Mouse (Mus musculus) adrenal gland, postnatal 25 days (tissue): ENCODE data around the gene Zfand2b. TPM values are rescaled to one million over a fixed set of nuclear protein-coding genes. Genes with fewer than 3 reads are reported as not detected.

ENCODE experiments used
- DNase-seq: peaks from one replicate; pipeline ENCODE4 v3.0.0; 2021; ENCODE audit warnings: mixed read lengths
- microRNA-seq, 2 experiments: library from miRNA; unstranded; fragments of <30 nt; microRNA quantifications; one replicate each; pipeline ENCODE4 v1.2.0; 2021
- total RNA-seq: library from RNA; stranded (reverse); gene quantifications from 2 replicates; pipeline ENCODE4 v1.2.3, GENCODE M21; 2021

The Zfand2b gene
- total RNA-seq, 1 experiment from 2014 or later, result 39.8 TPM

DNA sequence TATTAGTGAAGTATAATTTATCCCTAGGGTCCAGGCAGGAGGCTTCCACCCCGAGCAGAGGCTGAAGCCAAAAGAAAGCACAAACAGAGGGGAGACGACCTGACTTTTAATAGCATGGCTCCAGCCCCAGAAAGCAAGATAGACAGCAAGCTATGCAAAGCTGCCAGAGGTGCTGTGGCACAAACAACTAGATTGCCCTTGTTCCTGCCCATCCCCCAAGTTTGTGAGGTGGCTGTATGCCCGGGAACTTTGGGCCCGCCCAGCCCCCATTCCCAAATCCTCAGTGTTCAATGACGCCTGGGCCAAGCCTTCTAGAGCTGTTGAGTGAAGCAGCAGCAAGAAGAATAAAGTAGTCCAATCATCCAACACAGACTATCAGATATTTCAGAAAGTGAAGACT is 46.4 kb downstream of the Zfand2b start:
- DNase-seq, result peak; percentile 28

DNA sequence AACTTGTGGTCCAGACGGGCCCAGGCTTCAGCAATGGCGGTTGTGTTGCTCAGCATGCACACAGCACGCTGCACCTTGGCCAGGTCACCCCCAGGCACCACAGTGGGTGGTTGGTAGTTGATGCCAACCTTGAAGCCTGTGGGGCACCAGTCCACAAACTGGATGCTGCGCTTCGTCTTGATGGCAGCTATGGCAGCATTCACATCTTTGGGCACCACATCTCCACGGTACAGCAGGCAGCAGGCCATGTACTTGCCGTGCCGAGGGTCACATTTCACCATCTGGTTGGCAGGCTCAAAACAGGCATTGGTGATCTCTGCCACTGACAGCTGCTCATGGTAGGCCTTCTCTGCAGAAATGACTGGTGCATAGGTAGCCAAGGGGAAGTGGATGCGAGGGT is 47.3 kb downstream of the Zfand2b start:
- DNase-seq, result no peak

DNA sequence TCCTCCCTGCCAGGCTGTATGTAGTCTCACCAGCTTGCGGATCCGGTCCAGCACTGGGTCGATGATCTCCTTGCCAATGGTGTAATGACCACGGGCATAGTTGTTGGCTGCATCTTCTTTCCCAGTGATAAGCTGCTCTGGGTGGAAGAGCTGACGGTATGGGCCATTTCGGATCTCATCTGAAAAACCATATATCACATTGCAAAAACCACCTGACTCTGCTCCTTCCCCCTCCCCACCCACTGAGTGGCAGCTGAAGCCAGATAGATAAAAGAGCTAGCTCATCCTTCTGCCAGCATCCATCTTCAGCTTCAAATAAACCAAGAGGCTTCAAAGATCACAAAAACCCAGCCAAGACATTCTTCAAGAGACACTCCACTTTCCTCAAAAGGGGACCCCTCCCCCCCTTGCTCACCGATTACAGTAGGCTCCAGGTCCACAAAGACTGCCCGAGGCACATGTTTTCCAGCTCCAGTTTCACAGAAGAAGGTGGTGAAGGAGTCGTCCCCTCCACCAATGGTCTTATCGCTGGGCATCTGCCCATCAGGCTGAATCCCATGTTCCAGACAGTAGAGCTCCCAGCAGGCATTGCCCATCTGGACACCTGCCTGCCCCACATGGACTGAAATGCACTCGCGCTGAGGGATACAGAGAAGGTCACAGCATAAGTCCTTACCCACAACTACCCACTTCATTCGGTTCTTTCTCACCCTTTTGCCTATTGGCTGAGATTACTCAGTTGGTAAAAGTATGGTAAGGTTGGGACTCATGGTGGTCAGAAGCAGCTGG is 48.5 kb downstream of the Zfand2b start:
- DNase-seq, result no peak

DNA sequence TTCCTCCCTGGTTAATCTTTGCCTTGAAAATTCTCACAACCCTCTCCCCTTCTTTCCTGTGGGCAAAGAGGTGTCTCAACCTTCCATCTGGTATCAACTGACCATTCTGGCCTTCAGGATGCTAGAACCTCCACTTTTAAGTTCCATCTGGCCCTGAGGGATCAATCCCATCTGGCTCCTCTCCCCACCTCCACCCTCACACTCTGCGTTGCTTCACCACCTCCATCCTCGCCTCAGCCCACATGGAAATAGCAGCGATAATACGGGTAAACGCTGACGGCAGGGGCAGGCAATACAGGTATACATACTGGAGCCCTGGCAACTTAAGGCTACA is 49.4 kb downstream of the Zfand2b start:
- no peak for DNase-seq

DNA sequence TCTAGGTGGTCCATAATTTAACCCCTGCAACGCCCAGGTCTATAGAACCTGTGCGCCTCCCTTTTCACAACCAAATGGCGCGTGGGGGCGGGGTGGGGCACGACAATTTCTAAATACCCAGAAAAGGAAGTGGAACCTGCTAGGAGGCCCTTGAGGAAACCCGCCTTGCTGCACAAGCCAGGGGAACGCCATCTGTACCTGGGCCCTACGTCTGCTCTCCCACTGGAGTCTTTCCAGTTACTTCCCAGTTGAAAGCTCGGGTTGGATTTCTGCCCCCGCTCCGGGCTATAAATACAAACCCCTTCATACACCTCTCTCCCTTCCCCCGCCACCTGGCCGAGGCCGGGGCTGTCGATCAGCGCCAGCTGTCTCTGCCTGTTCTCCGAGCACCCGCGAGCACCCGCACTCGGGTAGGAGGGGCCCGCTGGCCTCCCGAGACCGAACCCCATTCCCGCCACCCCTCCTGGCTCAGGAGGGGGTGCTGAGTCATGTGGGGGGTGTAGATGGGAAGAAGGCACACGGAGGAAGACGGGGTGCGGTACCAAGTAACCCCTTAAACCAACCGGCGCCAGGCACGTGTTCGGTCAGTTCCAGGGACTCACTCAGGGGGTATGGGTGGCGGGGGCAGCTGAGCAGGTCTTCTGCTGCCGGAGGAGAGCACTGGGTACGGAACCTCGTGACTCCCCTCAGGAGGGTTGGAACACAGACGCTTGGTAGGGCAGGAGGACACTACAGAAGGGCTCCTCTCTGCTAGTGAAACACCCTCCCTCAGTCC is 50.0 kb downstream of the Zfand2b start:
- DNase-seq, result peak; percentile 52

DNA sequence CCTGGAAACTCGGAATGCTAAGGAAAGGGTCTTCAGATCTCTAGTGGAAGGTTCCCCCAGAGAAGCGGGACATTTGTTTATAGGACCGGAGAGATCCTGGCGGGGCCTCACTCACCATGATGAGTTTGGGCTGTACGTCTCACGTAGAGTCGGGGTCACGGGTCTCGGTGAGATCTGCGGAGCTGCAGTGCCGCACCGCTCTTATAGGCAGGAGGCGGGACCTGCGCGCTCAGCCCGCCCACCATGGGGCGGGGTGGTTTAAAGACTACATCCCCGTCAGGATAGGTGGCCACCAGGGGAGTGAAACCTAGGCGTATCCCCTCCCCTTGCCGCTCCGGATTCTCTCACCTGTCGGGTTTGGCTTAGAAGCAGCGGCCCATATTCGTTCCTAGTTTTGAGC is 50.6 kb downstream of the Zfand2b start:
- peak; percentile 86 for DNase-seq

DNA sequence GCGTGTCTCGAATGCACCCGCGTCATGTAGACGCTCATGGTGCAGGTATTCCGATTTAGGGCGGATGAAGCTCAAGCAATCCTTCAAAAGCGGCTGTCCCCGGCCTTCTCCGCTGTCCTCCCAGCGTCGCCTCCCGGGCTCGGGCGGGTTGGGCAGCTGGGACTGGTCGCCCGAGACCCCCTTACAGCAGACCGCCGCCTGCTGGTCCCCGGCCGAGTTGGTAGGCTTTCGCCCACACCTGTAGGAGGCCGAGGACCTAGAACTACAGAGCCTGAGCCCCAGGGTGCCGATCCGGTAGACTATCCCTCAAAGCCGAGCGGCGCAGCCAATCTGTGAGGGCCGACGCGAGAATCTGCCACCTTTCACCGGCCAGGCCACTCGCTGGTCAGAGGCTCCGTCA is 51.1 kb downstream of the Zfand2b start, which contains the start of gene Tuba4a:
Gene Tuba4a, minus strand, starts transcription at position 335 of the 400 bp plus-strand sequence.
- no peak for DNase-seq

Small RNA genes lying within 50 kb of the gene (microRNA-seq; reads per million reads assigned to microRNA genes)
- 0 reads per million in 2 experiments for gene Gm27943

Other genes starting within 250 kb of the Zfand2b start
- 0.06 TPM in 1 of 2 replicates, not detected in the other for gene Cfap65, start 233.0 kb upstream of the Zfand2b start, total RNA-seq
- gene Ihh, start 217.0 kb upstream of the Zfand2b start, total RNA-seq, result 0.24 TPM in 1 of 2 replicates, not detected in the other
- gene Nhej1, start 43.4 kb upstream of the Zfand2b start, total RNA-seq, result 6.1 and 7.2 TPM in 2 replicates
- gene Slc23a3, start 34.8 kb upstream of the Zfand2b start, total RNA-seq, result 0.58 and 1.0 TPM in 2 replicates
- gene Cnppd1, start 25.9 kb upstream of the Zfand2b start, total RNA-seq, result 41.2 and 48.9 TPM in 2 replicates
- gene Retreg2, start 25.9 kb upstream of the Zfand2b start, total RNA-seq, result 88.4 and 95.4 TPM in 2 replicates
- gene Abcb6, start 11.7 kb downstream of the Zfand2b start, total RNA-seq, result 29.9 and 33.1 TPM in 2 replicates
- gene Ankzf1, start 23.5 kb downstream of the Zfand2b start, total RNA-seq, result 23.5 and 26.4 TPM in 2 replicates
- gene Atg9a, start 23.6 kb downstream of the Zfand2b start, total RNA-seq, result 45.3 and 50.6 TPM in 2 replicates
- 24.2 and 28.7 TPM in 2 replicates for gene Glb1l, start 42.2 kb downstream of the Zfand2b start, total RNA-seq
- gene Stk16, start 42.2 kb downstream of the Zfand2b start, total RNA-seq, result 105 and 133 TPM in 2 replicates
- 16.3 and 35.1 TPM in 2 replicates for gene Tuba4a, start 51.2 kb downstream of the Zfand2b start, total RNA-seq
- gene A630095N17Rik, start 63.5 kb downstream of the Zfand2b start, total RNA-seq, result not detected in 2 replicates
- 67.3 and 85.6 TPM in 2 replicates for gene Dnajb2, start 67.8 kb downstream of the Zfand2b start, total RNA-seq
- 41.6 and 54.3 TPM in 2 replicates for gene Ptprn, start 95.9 kb downstream of the Zfand2b start, total RNA-seq
- 101 and 123 TPM in 2 replicates for gene Resp18, start 109.8 kb downstream of the Zfand2b start, total RNA-seq
- 91.1 and 117 TPM in 2 replicates for gene Dnpep, start 149.3 kb downstream of the Zfand2b start, total RNA-seq
- 9.3 and 14.1 TPM in 2 replicates for gene Des, start 191.7 kb downstream of the Zfand2b start, total RNA-seq
- gene Speg, start 206.7 kb downstream of the Zfand2b start, total RNA-seq, result 15.8 and 18.1 TPM in 2 replicates